Mouse (Mus musculus) C2C12 (cell line): ENCODE data around the gene Ccnyl1.

Source experiments
- CEBPB ChIP-seq: IDR thresholded peaks from one replicate; pipeline ENCODE4 v1.6.1; 2011; ENCODE audit warnings: low read depth, mild to moderate bottlenecking, control low read depth, moderate library complexity
- CTCF ChIP-seq: IDR thresholded peaks from one replicate; pipeline ENCODE4 v1.5.1; 2011; ENCODE audit not compliant: control insufficient read depth, insufficient read depth, insufficient read length
- MAX ChIP-seq: IDR thresholded peaks from one replicate; pipeline ENCODE4 v1.6.1; 2011; ENCODE audit warnings: mild to moderate bottlenecking, control low read depth
- MYOD1 ChIP-seq: IDR thresholded peaks from one replicate; pipeline ENCODE4 v1.6.1; 2011; ENCODE audit warnings: low read depth; ENCODE audit not compliant: control insufficient read depth, insufficient read length
- MYOG ChIP-seq: IDR thresholded peaks from one replicate; pipeline ENCODE4 v1.6.1; 2011; ENCODE audit not compliant: control insufficient read depth, insufficient read length; ENCODE audit errors: extremely low read depth
- USF1 ChIP-seq: IDR thresholded peaks from one replicate; pipeline ENCODE4 v1.6.1; 2011; ENCODE audit warnings: low read depth, mild to moderate bottlenecking, control low read depth, moderate library complexity

GRCm38 (mm10) chr1:64644513-64644912 lies 45.7 kb upstream of the Ccnyl1 start:
- TF ChIP-seq CTCF (no peak), MYOD1 (no peak), MAX (no peak), MYOG (no peak), USF1 (no peak), CEBPB (no peak)
